In genomic region chr8:80058193-80058592, GRCm38 (mm10) we compare ENCODE assay signal across 8 mouse cellular contexts. TPM values are rescaled to one million over a fixed set of nuclear protein-coding genes. Genes with fewer than 3 reads are reported as not detected.
DNase-seq lines count a peak whose midpoint lies in the region; ATAC-seq and TF ChIP-seq lines count a peak whose summit lies in the region.

No protein-coding gene starts in this region.

- H3K4me2 ChIP-seq in hindbrain, embryonic 16.5 days (ENCODE audit: low read length): peak overlapping the region; percentile 88
- peak overlapping the region; percentile 98 for H3K4me2 ChIP-seq in midbrain, postnatal 0 days (ENCODE audit: low read depth, low read length, poor library complexity, severe bottlenecking)

- no peak for TF ChIP-seq POLR2A in kidney, adult 2 months (IDR thresholded peaks at IDR 0.05; ENCODE audit: low read depth, low read length)

- H3K4me3 ChIP-seq in hindbrain, embryonic 16.5 days (ENCODE audit: low read length): peak overlapping the region; percentile 64
- peak overlapping the region; percentile 57 for H3K4me3 ChIP-seq in midbrain, postnatal 0 days (ENCODE audit: low read depth, low read length)
- no peak overlapping the region for H3K4me3 ChIP-seq in kidney, adult 2 months (ENCODE audit: insufficient read depth, low read depth, low read length)

- ATAC-seq in hindbrain, embryonic 16.5 days: peak; percentile 53
- peak; percentile 43; the same call in 1 of the 2 replicates for ATAC-seq in midbrain, postnatal 0 days (ENCODE audit: low FRiP score)
- no peak for ATAC-seq in megakaryocyte progenitor cell, adult 5-6 weeks (replicated peaks; ENCODE audit: poor library complexity)

- DNase-seq in layer of hippocampus, postnatal 10 days (ENCODE audit: low spot score in 2 of 2): peak; percentile 10 to 22
- no peak for DNase-seq in layer of hippocampus, adult 18-20 months (ENCODE audit: low spot score in 2 of 2)
- DNase-seq in embryo, embryonic 9.5 days (ENCODE audit: extremely low spot score): peak; percentile 42
- no peak for DNase-seq in midbrain, postnatal 0 days (ENCODE audit: low spot score)
- no peak for DNase-seq in c-Kit-positive CD71-positive TER-119-positive erythroid progenitor cells, embryonic 14.5 days (ENCODE audit: low spot score)
- DNase-seq in kidney, adult 2 months: no peak

- no peaks in the 10 kb centered on the region for H3K36me3 ChIP-seq in hindbrain, embryonic 16.5 days (ENCODE audit: control insufficient read depth, insufficient read depth, low read length)
- H3K36me3 ChIP-seq in midbrain, postnatal 0 days (ENCODE audit: insufficient read depth, low read length): no peaks in the 10 kb centered on the region
- no peaks in the 10 kb centered on the region for H3K36me3 ChIP-seq in kidney, adult 2 months (ENCODE audit: control insufficient read depth, insufficient read depth, low read length)

- H3K9me3 ChIP-seq in hindbrain, embryonic 16.5 days (ENCODE audit: control insufficient read depth, low read length): 0 out of 2 replicates have a peak, but pooled peaks cover 2% of the 10 kb centered on the region
- no peaks in the 10 kb centered on the region for H3K9me3 ChIP-seq in midbrain, postnatal 0 days (ENCODE audit: low read length)

- WGBS in hindbrain, embryonic 16.5 days: under 1% methylated on average over 10 of the region's 12 CpGs
- under 1% methylated on average over 7 of the region's 12 CpGs for WGBS in midbrain, postnatal 0 days
- 6% methylated on average over 8 of the region's 12 CpGs for WGBS in kidney, adult 2 months

- H3K27ac ChIP-seq in hindbrain, embryonic 16.5 days (ENCODE audit: low read depth, low read length): no peak overlapping the region
- no peak overlapping the region for H3K27ac ChIP-seq in midbrain, postnatal 0 days (ENCODE audit: low read depth, low read length)
- H3K27ac ChIP-seq in kidney, adult 2 months (ENCODE audit: insufficient read depth, low read depth, low read length): no peak overlapping the region

- H3K27me3 ChIP-seq in hindbrain, embryonic 16.5 days (replicated peaks; ENCODE audit: control insufficient read depth, insufficient read depth, low read length): peaks cover 6% of the 10 kb centered on the region; the same call in 1 of the 2 replicates
- H3K27me3 ChIP-seq in midbrain, postnatal 0 days (ENCODE audit: insufficient read depth, low read length): peaks cover 19% of the 10 kb centered on the region
- H3K27me3 ChIP-seq in kidney, adult 2 months (replicated peaks; ENCODE audit: control insufficient read depth, insufficient read depth, low read length): no peaks in the 10 kb centered on the region; the same call in none of the 2 replicates

- H3K9ac ChIP-seq in hindbrain, embryonic 16.5 days (ENCODE audit: low read depth, low read length): peak overlapping the region; percentile 62
- H3K9ac ChIP-seq in midbrain, postnatal 0 days (replicated peaks; ENCODE audit: low read length, poor library complexity, severe bottlenecking): peak overlapping the region; percentile 33; the same call in 1 of the 2 replicates

- peaks cover 13% of the 10 kb centered on the region for H3K4me1 ChIP-seq in hindbrain, embryonic 16.5 days (ENCODE audit: control insufficient read depth, insufficient read depth, low read depth, low read length)
- peaks cover 9% of the 10 kb centered on the region; the same call in 1 of the 2 replicates for H3K4me1 ChIP-seq in midbrain, postnatal 0 days (ENCODE audit: insufficient read depth, low read length)
- H3K4me1 ChIP-seq in kidney, adult 2 months (ENCODE audit: control insufficient read depth, insufficient read depth, low read length): no peaks in the 10 kb centered on the region

- no peak for TF ChIP-seq CTCF in midbrain, postnatal 0 days (IDR thresholded peaks at IDR 0.05)
- TF ChIP-seq CTCF in kidney, adult 2 months (conservative IDR thresholded peaks at IDR 0.05; ENCODE audit: insufficient read depth, insufficient read length, low read depth, low read length): no peak

RNA-seq across cellular contexts. Expression of gene Hhip, which starts 0.4 kb away (rescaled TPM):
- 1 to 10 TPM; 3.4 to 4.2 TPM for total RNA-seq in layer of hippocampus, postnatal 10 days (2021)
- total RNA-seq in layer of hippocampus, adult 18-20 months (2021): 1 to 10 TPM; 3.3 to 4.5 TPM
- polyA plus RNA-seq in hindbrain, embryonic 16.5 days (2015; fragmentation: Nextera tagmentation; extraction: Ambion mirVana): 3.0 and 3.1 TPM in 2 replicates
- total RNA-seq in midbrain, postnatal 0 days (2014; rRNA removed): 3.6 and 6.4 TPM in 2 replicates
- polyA plus RNA-seq in midbrain, postnatal 0 days (2015; fragmentation: Nextera tagmentation; extraction: Ambion mirVana): 2.8 and 3.3 TPM in 2 replicates
- not detected in 2 replicates for total RNA-seq in megakaryocyte progenitor cell, adult 5-6 weeks (2015)
- not detected in 2 replicates for total RNA-seq in megakaryocyte progenitor cell, adult 5-6 weeks (2017)
- polyA plus RNA-seq in kidney, adult 2 months (2012; rRNA removed): 0.48 and 0.60 TPM in 2 replicates

Comparison
In these comparisons a context has a peak if more than half of its experiments do, and no peak if none do; other contexts are left out.
1. DNase-seq: peak in layer of hippocampus, postnatal 10 days (2 of 2) and embryo, embryonic 9.5 days (single experiment); none in layer of hippocampus, adult 18-20 months (0 of 2), midbrain, postnatal 0 days (single experiment), c-Kit-positive CD71-positive TER-119-positive erythroid progenitor cells, embryonic 14.5 days (single experiment) and kidney, adult 2 months (single experiment).